Mouse (Mus musculus) mature B cell (primary cell): ENCODE measurements around the gene Prkd3.

ENCODE experiments used
- in situ Hi-C: fragments of 300-500 bp; cut with MboI; formaldehyde crosslinking; loops from 2 replicates; pipeline ENCODE4 v1.14.3; 2019

Gene Prkd3

GRCm38 (mm10) chr17:78936466-78937228, 84.0 kb downstream of the Prkd3 start, which contains the start of the genes Cebpz and Ndufaf7:
TSS of gene Cebpz (minus strand) at chr17:78937066.
TSS of gene Ndufaf7 (plus strand) at chr17:78937136.
- in situ Hi-C loops: no loop called here

GRCm38 (mm10) chr17:78935857-78936256, 84.8 kb downstream of the Prkd3 start:
- in situ Hi-C loops: no loop called here

GRCm38 (mm10) chr17:78917696-78918095, 102.9 kb downstream of the Prkd3 start:
- in situ Hi-C loops: no loop called here

- in situ Hi-C loops: no loop called here
Measured at GRCm38 (mm10) chr17:78916899-78917298, 103.7 kb downstream of the Prkd3 start.

- in situ Hi-C loops: no loop called here
Measured at GRCm38 (mm10) chr17:78916369-78916813, 104.2 kb downstream of the Prkd3 start, which contains the start of gene Cebpzos. TSS of gene Cebpzos (plus strand) at chr17:78916500.

- in situ Hi-C loops: no loop called here
Measured at GRCm38 (mm10) chr17:78915772-78916171, 104.8 kb downstream of the Prkd3 start.

GRCm38 (mm10) chr17:78913921-78914320, 106.7 kb downstream of the Prkd3 start:
- in situ Hi-C loops: no loop called here

- in situ Hi-C loops: no loop called here
Measured at GRCm38 (mm10) chr17:78912861-78913281, 107.7 kb downstream of the Prkd3 start.

- in situ Hi-C loops: no loop called here
Measured at GRCm38 (mm10) chr17:78909374-78909773, 111.2 kb downstream of the Prkd3 start.

- in situ Hi-C loops: no loop called here
Measured at GRCm38 (mm10) chr17:78906892-78907291, 113.7 kb downstream of the Prkd3 start, which contains the start of gene Sult6b1. TSS of gene Sult6b1 (minus strand) at chr17:78906992.

GRCm38 (mm10) chr17:78903158-78903557, 117.5 kb downstream of the Prkd3 start:
- in situ Hi-C loops: no loop called here
